Mouse (Mus musculus) megakaryocyte progenitor cell, adult 5-6 weeks (primary cell): ENCODE measurements around the gene 1700001O22Rik. TPM values are rescaled to one million over a fixed set of nuclear protein-coding genes. Genes with fewer than 3 reads are reported as not detected.

ENCODE experiments used
- ATAC-seq: replicated peaks from 2 replicates; pipeline ENCODE4 v1.8.0; 2016; ENCODE audit warnings: mild to moderate bottlenecking, moderate TSS enrichment, inconsistent platforms; ENCODE audit not compliant: poor library complexity
- total RNA-seq, 2 experiments: library from RNA; stranded (forward) in 1 of 2; stranded (reverse) in 1 of 2; fragments of 157-497, 149-512 nt in 1 of 2; fragments of 200-1000 nt in 1 of 2; gene quantifications; 2 replicates each; pipeline versions ENCODE4 v1.2.3 to v1.2.4; 2015 to 2017

Gene 1700001O22Rik
- total RNA-seq, 2 experiments from 2014 or later = not detected

DNA sequence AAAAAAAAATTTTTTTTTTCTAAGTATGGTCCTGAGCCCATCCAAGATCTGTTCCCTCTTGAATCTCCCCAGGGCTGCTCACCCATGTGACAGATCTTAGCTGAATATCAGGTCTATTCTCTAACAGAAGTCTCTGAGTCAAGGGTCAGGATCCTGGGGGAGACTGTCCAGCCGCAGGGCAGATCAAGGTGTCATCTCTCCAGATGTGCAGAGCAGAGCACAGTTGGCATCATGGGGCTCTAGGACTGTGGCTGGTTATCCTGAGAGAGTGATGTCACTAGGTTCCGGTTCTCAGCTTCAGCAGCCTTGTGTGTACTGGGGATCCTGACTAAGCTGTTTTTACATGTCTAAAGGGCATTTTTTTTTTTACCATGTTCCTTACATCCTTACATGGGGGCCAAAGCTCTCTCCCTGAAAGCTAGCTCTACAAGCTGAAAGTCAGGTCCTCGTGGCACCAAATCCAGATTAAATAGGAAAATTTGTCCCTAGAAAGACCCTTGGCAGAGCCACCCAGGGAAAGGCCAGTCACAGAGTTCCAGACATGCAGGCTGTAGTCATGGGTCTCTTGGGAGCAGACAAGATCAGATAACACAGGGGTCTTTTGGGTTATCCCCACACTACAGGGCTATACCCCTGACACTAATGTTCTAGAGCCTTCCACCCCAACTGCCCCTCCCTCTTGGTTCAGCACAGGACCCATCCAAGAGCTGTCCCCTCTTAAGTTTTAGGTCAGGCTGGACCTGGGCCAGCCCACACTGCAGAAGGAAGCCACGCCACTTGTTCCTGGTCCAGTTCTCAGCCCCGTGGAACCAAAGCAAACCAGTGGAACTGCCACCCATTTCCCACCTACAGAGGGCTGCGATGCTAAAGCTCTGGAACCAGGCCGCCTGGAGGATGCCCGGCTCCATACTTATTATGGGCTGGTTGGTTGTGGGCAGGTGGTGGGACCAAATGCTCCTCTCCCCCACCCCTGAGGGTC lies 20.9 kb downstream of the 1700001O22Rik start:
- ATAC-seq = 0 out of 2 replicates have a peak, but pooled peaks have one; percentile 5

- no peak for ATAC-seq
These were observed 24.2 kb downstream of the 1700001O22Rik start for GRCm38 (mm10) chr2:30779241-30779640.

DNA sequence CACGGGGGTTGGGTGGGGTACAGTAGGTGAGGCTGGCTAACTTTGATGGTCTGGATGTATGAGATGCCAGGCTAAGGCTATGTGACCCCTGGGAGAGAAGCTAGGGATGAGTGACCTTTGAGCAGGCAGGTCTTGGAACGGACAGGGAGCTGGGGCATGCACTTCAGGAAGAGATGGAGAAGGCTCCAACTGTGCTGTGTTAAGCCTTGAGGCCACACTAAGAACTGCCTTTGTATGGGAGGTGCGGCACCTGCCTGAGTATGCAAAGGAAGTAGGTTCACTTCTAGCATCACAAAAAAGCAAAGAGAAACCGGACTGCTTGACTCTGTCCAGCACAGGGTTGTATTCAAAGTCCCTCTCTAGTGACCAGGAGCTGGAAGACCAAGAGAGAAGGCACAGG lies 25.2 kb downstream of the 1700001O22Rik start:
- ATAC-seq = no peak

- no peak for ATAC-seq
These were observed 26.2 kb downstream of the 1700001O22Rik start for GRCm38 (mm10) chr2:30777266-30777665.

GRCm38 (mm10) chr2:30775955-30776354 lies 27.5 kb downstream of the 1700001O22Rik start:
- ATAC-seq = no peak

DNA sequence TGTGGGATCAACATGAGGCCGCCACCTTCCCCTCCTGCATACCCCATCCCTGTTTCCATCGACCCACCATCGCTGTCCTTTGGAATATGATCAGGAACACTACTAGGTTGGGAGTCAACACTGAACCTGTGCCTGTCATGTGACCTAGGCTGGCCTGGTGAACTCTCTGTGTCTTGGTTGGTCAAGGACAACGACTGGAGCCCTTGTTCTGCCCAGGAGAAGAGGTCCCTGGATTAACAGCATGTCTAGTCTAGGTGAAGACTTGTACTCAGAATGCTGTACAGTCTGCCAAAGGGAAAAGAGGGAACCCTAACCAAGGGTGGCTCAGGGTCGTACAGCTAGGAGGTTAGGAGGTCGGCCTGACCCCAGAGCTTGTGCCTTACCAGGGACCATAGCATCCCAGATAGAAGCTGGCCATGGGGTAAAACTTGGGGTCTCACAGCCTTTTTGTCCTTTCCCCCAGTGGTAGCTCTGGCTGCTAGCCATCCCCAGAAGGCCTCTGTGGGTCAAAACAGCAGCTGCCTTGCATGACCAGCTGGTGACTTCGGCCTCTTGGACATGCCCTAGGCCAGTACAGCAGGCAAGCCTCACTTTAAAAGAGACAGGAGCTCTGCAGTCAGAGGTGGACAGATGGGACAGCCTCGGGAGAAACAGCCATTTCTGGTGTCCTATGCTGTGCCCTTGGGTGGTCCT lies 30.0 kb downstream of the 1700001O22Rik start:
- no peak for ATAC-seq

- 0 out of 2 replicates have a peak, but pooled peaks have one; percentile 11 for ATAC-seq
These were observed 30.7 kb downstream of the 1700001O22Rik start for GRCm38 (mm10) chr2:30772581-30773312.

DNA sequence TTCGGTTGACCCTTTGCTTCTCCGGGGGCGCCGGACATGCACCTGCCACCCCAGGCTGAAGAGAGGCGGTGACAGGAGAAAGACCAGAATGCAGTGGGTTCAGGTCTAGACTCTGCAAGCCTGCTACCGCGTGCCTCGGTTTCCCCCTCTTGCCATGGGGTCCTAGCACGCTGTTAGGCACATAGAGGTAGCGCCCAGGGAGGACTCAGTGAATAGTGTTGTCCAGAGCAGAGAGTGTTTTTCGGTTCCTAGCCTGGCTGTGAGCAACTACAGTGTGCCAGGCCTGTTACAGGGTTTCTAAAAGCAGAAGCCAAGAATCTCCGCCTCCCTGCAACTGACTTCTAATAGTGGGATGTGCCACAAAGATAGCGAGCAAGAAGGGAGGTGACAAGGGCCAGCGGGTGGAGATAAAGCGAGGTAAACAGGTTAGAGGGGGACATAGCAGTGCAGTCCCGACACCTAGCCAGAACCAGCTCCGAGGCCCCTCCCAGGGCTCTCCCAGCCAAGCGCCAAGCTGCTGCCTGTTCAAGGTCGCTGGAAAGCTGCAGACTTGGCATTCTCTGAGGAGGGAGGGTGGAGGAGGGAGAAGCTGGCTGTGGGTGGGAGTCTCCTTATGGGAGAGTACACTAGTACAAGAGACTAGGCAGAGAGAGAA lies 31.5 kb downstream of the 1700001O22Rik start:
- peak; percentile 90 for ATAC-seq

DNA sequence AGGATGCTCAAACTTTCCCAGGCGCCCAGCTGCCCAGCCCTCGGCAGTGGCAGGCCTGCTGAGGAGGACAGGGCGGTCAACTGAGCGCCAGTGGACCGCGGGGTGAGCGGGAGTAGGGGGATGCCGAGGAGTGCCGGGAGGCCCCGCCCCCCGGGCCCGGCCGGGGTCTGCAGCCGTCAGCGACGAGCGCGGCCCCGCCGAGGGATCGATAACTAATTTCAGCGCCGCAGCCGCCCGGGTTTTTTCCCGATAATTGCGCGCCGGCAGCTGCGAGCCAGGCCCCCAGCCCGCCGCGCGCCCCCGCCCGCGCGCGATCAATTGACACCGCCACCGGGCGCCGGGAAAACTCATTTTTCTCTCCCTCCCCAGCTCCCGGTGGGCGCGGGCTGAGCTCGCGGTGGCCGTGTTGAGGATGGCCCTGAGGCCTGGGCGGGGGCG lies 32.1 kb downstream of the 1700001O22Rik start:
- no peak for ATAC-seq

GRCm38 (mm10) chr2:30769187-30769586 lies 34.3 kb downstream of the 1700001O22Rik start:
- ATAC-seq = peak; percentile 53

- no peak for ATAC-seq
These were observed 34.9 kb downstream of the 1700001O22Rik start for GRCm38 (mm10) chr2:30768529-30768928.

GRCm38 (mm10) chr2:30767626-30768240 lies 35.7 kb downstream of the 1700001O22Rik start:
- ATAC-seq = no peak

GRCm38 (mm10) chr2:30766446-30766845 lies 37.0 kb downstream of the 1700001O22Rik start:
- no peak for ATAC-seq

DNA sequence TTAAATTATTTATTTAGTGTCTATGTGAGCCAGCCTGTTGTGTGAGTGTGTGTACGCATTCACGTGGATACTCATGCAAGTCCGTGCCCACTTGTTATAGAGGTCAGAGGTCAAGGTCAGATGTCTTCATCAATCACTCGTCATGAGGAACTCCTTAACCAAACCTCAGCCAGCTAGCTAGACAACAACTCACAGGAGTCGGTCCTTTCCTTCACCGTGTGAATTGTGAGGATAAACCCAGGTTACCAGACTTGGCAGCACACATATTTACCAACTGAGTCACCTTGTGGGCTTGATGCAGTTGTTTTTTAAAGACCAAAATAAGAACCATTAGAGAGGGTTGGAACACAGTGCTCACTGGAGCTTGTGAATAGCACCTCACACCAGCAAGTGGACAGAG lies 42.8 kb downstream of the 1700001O22Rik start:
- no peak for ATAC-seq

DNA sequence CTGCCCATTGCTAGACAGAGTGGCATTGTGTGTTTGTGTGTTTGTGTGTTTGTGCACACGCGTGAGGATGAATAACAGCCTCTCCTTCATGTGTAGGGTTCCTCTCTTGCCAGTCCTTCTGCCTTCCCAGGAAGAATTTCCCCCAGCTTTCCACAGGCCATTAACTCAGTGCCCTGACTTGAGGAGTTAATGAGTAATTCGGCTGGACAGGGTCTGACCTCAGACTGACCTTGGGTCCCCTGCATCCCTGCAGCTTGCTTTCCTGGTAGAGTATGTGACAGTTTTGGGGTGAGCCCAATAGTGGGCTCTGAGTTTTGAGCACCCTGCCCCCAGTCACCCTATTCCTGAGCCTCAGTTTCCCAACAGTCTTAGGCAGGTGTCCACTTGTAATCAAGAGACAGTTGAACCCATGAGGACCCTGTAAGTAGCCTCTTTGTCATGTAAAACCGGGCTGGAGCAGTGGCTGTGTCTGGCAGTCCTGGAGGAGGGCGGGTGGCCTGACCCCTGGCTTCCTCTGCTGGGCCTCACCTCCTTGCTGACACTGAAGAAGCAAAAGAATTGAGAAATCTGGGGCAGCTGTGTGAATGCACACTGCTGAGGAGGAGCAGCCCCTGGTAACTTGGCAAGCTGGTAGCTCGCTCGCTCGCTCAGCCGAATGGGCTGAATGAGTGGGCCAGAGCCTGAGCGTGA lies 43.5 kb downstream of the 1700001O22Rik start:
- ATAC-seq = no peak

DNA sequence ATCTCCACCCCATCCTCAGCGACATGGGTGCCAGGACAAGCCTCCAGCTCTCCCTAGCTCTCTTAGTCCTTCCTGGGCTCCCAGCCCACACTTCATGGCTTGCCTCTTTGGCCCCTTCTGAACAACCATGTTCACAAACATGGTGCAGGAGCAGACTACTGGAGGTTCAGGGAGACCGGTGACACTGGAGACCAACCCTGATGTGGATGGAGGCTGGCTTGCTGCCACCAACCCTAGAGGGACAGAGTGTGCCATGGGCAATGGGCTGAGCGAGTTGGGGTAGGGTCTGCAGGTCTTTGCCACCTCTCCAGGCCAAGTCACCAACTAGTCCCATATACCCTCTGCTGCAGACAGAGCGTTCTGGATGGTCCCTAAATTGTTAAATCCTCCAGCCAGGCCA lies 44.0 kb downstream of the 1700001O22Rik start:
- ATAC-seq = no peak

DNA sequence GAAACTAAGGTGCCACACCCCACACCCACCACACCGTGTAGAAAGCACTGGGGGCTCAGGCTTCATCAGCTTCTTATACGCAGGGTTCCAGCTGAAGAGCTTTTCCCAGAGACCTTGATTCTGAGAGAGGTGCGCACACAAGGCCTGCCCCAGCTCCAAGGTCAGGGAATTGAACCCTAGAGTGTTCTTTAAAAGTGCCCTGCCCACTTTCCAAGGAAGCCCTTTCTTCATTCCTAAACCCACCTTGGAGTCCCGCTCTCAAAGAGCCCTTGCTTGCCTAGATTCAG lies 44.4 kb downstream of the 1700001O22Rik start:
- ATAC-seq = no peak

GRCm38 (mm10) chr2:30758341-30759087 lies 44.9 kb downstream of the 1700001O22Rik start:
- ATAC-seq = peak; percentile 61
